In genomic region chr7:29922780-29923179, GRCm38 (mm10) we compare ENCODE assay signal across 14 mouse cellular contexts.
"Had no signal": no experiment of that assay in that cellular context is flagged by ENCODE, and none has a peak within 500 bp of the region (broad histone marks: within the 10 kb centered on the region; RNA-seq: fewer than 3 reads in every experiment).

No protein-coding gene starts in this region.

- H3K36me3 ChIP-seq: intestine, embryonic 15.5 days; liver, embryonic 13.5 days; midbrain, embryonic 12.5 days; stomach, embryonic 15.5 days had no signal

- H3K27me3 ChIP-seq: intestine, embryonic 15.5 days; liver, embryonic 13.5 days; midbrain, embryonic 12.5 days; stomach, embryonic 15.5 days had no signal

- H3K4me2 ChIP-seq: intestine, embryonic 15.5 days; liver, embryonic 13.5 days; lung, embryonic 14.5 days; midbrain, embryonic 12.5 days; stomach, embryonic 15.5 days had no signal

- H3K9me3 ChIP-seq: intestine, embryonic 15.5 days; midbrain, embryonic 12.5 days; stomach, embryonic 15.5 days had no signal

- H3K4me1 ChIP-seq: intestine, embryonic 15.5 days; midbrain, embryonic 12.5 days; stomach, embryonic 15.5 days had no signal

- DNase-seq: kidney, adult 11 months; kidney, postnatal 10 days; layer of hippocampus, adult 9-11 months; liver, embryonic 13.5 days; lung, embryonic 14.5 days; thymus, postnatal 25 days had no signal

- H3K4me3 ChIP-seq: intestine, embryonic 15.5 days; layer of hippocampus, adult 2 months; left cerebral cortex, adult 2 months; liver, embryonic 13.5 days; midbrain, embryonic 12.5 days; stomach, embryonic 15.5 days had no signal

- ATAC-seq: intestine, embryonic 15.5 days; lung, postnatal 0 days; midbrain, embryonic 16.5 days had no signal

- H3K27ac ChIP-seq: intestine, embryonic 15.5 days; layer of hippocampus, adult 2 months; left cerebral cortex, adult 2 months; liver, embryonic 13.5 days; macrophage; midbrain, embryonic 12.5 days; stomach, embryonic 15.5 days had no signal

- H3K9ac ChIP-seq: intestine, embryonic 15.5 days; liver, embryonic 13.5 days; lung, embryonic 14.5 days; midbrain, embryonic 12.5 days; stomach, embryonic 15.5 days had no signal
